Mouse (Mus musculus) C2C12 (cell line): Measurements from ENCODE around the gene Hectd4.
"Not testable (repeated sequence)": the region's sequence is repeated elsewhere in the genome, so short reads cannot be mapped to it uniquely, and the experiment has no call there.

Experiments
- CTCF ChIP-seq: IDR thresholded peaks from one replicate; pipeline ENCODE4 v1.5.1; 2011; ENCODE audit not compliant: control insufficient read depth, insufficient read depth, insufficient read length
- MAX ChIP-seq: IDR thresholded peaks from one replicate; pipeline ENCODE4 v1.6.1; 2011; ENCODE audit warnings: mild to moderate bottlenecking, control low read depth
- MYOD1 ChIP-seq: IDR thresholded peaks from one replicate; pipeline ENCODE4 v1.6.1; 2011; ENCODE audit warnings: low read depth; ENCODE audit not compliant: control insufficient read depth, insufficient read length

DNA sequence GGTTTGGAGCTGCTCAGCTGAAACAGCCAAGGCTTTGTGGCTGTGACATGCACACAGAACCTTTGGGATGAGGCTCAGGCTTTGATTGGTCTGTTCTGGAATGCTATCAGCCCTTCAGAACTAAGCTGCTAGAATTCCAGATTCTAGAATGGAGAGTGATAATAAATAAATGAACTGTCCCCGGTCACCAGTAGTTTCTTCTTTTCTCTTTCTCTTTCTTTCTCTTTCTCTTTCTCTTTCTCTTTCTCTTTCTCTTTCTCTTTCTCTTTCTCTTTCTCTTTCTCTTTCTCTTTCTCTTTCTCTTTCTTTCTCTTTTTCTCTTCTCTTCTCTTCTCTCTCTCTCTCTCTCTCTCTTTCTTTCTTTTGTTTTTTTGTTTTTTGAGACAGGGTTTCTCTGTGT is 7.3 kb downstream of the Hectd4 start:
- TF ChIP-seq MAX, CTCF, MYOD1: not testable (repeated sequence)
